Mouse (Mus musculus) right cerebral cortex, postnatal 10 days (tissue): ENCODE data around the gene Uqcc3.
"Not testable (repeated sequence)": the region's sequence is repeated elsewhere in the genome, so short reads cannot be mapped to it uniquely, and the experiment has no call there.

Source experiments
- DNase-seq, 2 experiments: peaks; one replicate each; pipeline ENCODE4 v3.0.0; 2021; ENCODE audit warnings: low spot score in 2 of 2

Uqcc3 gene

GRCm38 (mm10) chr19:8850402-8850901 lies 30.3 kb downstream of the Uqcc3 start, which contains the start of gene Lrrn4cl:
Gene Lrrn4cl (plus strand): TSS chr19:8850768.
- DNase-seq = peak in 1 of 2 experiments; percentile 47

- no peak for DNase-seq
Measured at GRCm38 (mm10) chr19:8848356-8848755, 32.4 kb downstream of the Uqcc3 start.

GRCm38 (mm10) chr19:8844371-8845129 lies 36.2 kb downstream of the Uqcc3 start:
- peak; percentile 72 to 86 for DNase-seq

DNA sequence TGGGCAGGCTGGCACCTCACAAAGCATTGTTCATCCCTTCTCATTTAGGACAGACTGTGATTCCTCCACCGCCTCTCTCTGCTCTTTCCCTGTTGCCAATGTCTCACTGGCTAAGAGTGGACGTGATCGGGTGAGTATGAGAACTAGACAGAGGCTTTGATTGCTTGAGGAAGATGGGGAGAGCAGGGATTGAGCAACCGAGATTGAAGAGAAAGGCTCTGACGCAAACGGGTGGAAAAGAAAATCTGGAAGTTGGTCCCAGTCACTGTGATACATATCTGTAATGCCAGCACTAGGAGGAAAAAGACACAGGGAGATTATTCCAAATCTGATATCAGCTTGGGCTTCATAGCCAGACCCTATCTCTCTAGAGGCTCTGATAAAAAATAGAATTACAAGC lies 37.8 kb downstream of the Uqcc3 start:
- no peak for DNase-seq

DNA sequence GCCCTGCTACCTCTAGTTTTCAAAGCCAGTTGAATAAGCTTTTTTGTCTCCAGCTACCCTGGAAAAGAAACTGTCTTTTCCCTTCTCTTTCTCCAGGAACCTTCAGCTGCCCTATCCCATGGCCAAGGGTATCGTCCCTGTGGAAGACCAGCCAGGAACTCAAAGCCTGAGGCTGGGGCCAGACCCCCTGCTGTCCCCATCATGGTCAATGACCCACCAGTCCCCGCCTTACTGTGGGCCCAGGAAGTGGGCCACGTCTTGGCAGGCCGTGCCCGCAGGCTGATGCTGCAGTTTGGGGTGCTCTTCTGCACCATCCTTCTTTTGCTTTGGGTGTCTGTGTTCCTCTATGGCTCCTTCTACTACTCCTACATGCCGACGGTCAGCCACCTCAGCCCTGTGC lies 39.7 kb downstream of the Uqcc3 start:
- DNase-seq = no peak

GRCm38 (mm10) chr19:8839908-8840791 lies 40.6 kb downstream of the Uqcc3 start:
- DNase-seq = peak; percentile 81 to 87

- DNase-seq = peak; percentile 90 to 93
Measured at GRCm38 (mm10) chr19:8839103-8839907, 41.4 kb downstream of the Uqcc3 start, which contains the start of gene Gng3. Gene Gng3 (minus strand): TSS chr19:8839194.

- peak; percentile 74 to 82 for DNase-seq
Measured at GRCm38 (mm10) chr19:8838041-8838730, 42.5 kb downstream of the Uqcc3 start.

- DNase-seq = peak; percentile 92 to 93
Measured at GRCm38 (mm10) chr19:8837251-8837791, 43.4 kb downstream of the Uqcc3 start, which contains the start of gene Bscl2. Gene Bscl2 (plus strand): TSS chr19:8837467.

- not testable (repeated sequence) for DNase-seq
Measured at GRCm38 (mm10) chr19:8836327-8836726, 44.4 kb downstream of the Uqcc3 start.

DNA sequence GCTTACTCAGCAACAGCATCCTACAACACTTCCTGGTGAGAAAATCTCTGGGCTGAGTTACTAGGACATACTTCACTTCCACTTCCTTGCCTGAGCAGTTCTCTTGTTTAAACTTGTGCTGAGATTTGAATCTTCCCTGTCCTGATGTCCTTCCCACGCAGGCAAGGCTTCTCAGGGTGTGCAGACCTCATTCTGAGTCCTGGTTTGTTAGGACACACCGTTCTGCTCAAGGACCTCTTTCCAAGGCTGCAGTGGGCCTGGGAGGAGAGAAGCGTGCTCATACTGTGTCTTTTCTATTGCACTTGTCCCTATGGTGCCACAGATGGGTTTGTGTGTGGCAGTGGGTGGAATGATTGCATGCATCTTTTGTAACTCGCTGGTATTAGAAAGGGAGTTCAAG lies 47.8 kb downstream of the Uqcc3 start:
- no peak for DNase-seq

- DNase-seq = no peak
Measured at GRCm38 (mm10) chr19:8831262-8831661, 49.5 kb downstream of the Uqcc3 start.

DNA sequence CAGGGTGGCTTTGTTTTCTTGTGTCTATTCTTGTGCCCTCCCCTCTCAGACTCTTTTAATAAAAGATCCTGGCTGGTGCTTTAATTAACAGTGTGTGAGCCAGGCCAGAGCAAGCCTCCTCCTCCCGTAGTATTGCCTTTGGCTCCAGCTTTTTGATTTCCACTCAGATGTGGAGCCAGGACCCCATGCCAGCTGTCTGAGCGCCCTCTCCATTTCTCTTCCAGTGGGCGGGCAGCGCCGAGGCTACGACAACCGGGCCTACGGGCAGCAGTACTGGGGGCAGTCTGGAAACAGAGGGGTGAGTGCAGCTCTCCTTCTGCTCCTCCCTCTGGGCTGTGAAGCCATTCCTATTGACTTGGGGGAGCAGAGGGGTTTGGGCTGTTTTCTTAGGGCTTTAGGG lies 50.1 kb downstream of the Uqcc3 start:
- DNase-seq = peak; percentile 62 to 66
